Mouse (Mus musculus) left cerebral cortex, postnatal 14 days (tissue): ENCODE measurements around the gene Kdm5a. TPM values are rescaled to one million over a fixed set of nuclear protein-coding genes. Genes with fewer than 3 reads are reported as not detected.

Experiments used
- DNase-seq, 2 experiments: peaks; one replicate each; pipeline ENCODE4 v3.0.0; 2021 to 2022; ENCODE audit warnings: low spot score in 2 of 2, mixed read lengths in 1 of 2
- intact Hi-C: fragments of 180-260 bp; cut with DNase I; formaldehyde crosslinking; loops from one replicate; pipeline ENCODE4 v1.15.1; 2025
- total RNA-seq, 2 experiments: library from RNA; stranded (reverse); gene quantifications; 2 replicates each; pipeline ENCODE4 v1.2.3; 2021

The Kdm5a gene
- total RNA-seq, 2 experiments from 2014 or later, result 37.0 to 37.8 TPM

- intact Hi-C loops, result no loop called here
- peak in 1 of 2 experiments; percentile 39 for DNase-seq
Measured at GRCm38 (mm10) chr6:120492499-120493373, 128.8 kb downstream of the Kdm5a start.

GRCm38 (mm10) chr6:120493374-120494181 lies 129.7 kb downstream of the Kdm5a start, which contains the start of gene Tmem121b:
Gene Tmem121b (minus strand): TSS chr6:120493807.
- DNase-seq, result peak; percentile 91 to 92
- intact Hi-C loops, result no loop called here

Other genes starting within 250 kb of the Kdm5a start
- gene D330020A13Rik, start 69.8 kb upstream of the Kdm5a start, total RNA-seq, result not detected
- under 1 TPM; 0.40 TPM for gene B4galnt3, start 69.6 kb upstream of the Kdm5a start, total RNA-seq
- gene Ccdc77, start 250 bp downstream of the Kdm5a start, total RNA-seq, result 1 to 10 TPM; 5.9 to 7.8 TPM
- 1 to 10 TPM; 7.4 to 9.1 TPM for gene Il17ra, start 99.1 kb downstream of the Kdm5a start, total RNA-seq
- gene Tmem121b, start 129.7 kb downstream of the Kdm5a start, total RNA-seq, result 10 to 100 TPM; 71.2 to 75.7 TPM
- 10 to 100 TPM; 34.4 to 34.9 TPM for gene Hdhd5, start 167.2 kb downstream of the Kdm5a start, total RNA-seq